Mouse (Mus musculus) ES-E14 (cell line): ENCODE results near the gene Phactr2. TPM values are rescaled to one million over a fixed set of nuclear protein-coding genes. Genes with fewer than 3 reads are reported as not detected.

ENCODE experiments used
- DNase-seq: peaks from one replicate; pipeline ENCODE4 v3.0.0-alpha.2; 2013; ENCODE audit warnings: low read depth, low spot score
- H3K27ac ChIP-seq: 2 replicates; pipeline ENCODE4 v1.5.1; 2012; ENCODE audit warnings: low read depth, mild to moderate bottlenecking, low read length, moderate library complexity, mixed read lengths; ENCODE audit not compliant: poor library complexity, insufficient read depth, severe bottlenecking
- H3K36me3 ChIP-seq: 2 replicates; pipeline ENCODE4 v1.6.1; 2012; ENCODE audit warnings: mild to moderate bottlenecking, low read length, moderate library complexity, mixed read lengths; ENCODE audit not compliant: control insufficient read depth, poor library complexity, insufficient read depth, severe bottlenecking
- H3K4me1 ChIP-seq, 2 experiments: fragments of 150-350 bp in 1 of 2; sonication (generic) in 1 of 2; 2 replicates each; pipeline ENCODE4 v1.6.1; 2012; ENCODE audit warnings: low read length in 2 of 2, mild to moderate bottlenecking in 1 of 2, mixed read lengths in 1 of 2; ENCODE audit not compliant: control insufficient read depth in 2 of 2, insufficient read depth in 2 of 2, poor library complexity in 1 of 2
- H3K4me3 ChIP-seq, 2 experiments: fragments of 150-350 bp in 1 of 2; sonication (generic) in 1 of 2; 2 replicates each; pipeline ENCODE4 v1.5.1; 2012; ENCODE audit warnings: low read length in 2 of 2, low read depth in 1 of 2, mild to moderate bottlenecking in 1 of 2, mixed read lengths in 1 of 2; ENCODE audit not compliant: insufficient read depth in 1 of 2, poor library complexity in 1 of 2, severe bottlenecking in 1 of 2
- H3K9ac ChIP-seq: 2 replicates; pipeline ENCODE4 v1.6.1; 2012; ENCODE audit warnings: low read depth, mild to moderate bottlenecking, low read length, mixed read lengths; ENCODE audit not compliant: poor library complexity, insufficient read depth, severe bottlenecking
- H3K9me3 ChIP-seq: fragments of 150-350 bp; sonication (generic); 2 replicates; pipeline ENCODE4 v1.6.1; 2012; ENCODE audit warnings: low read depth, mild to moderate bottlenecking, low read length; ENCODE audit not compliant: control insufficient read depth, insufficient read depth
- CHD2 ChIP-seq: IDR thresholded peaks from 2 replicates; pipeline ENCODE4 v1.6.1; 2014; ENCODE audit warnings: mild to moderate bottlenecking, low read depth, low read length, inconsistent platforms
- HCFC1 ChIP-seq: IDR thresholded peaks from 2 replicates; pipeline ENCODE4 v1.6.1; 2012; ENCODE audit warnings: low read length, inconsistent platforms, borderline replicate concordance; ENCODE audit not compliant: insufficient read depth
- MAFK ChIP-seq: IDR thresholded peaks from 2 replicates; pipeline ENCODE4 v1.6.1; 2014; ENCODE audit warnings: mild to moderate bottlenecking, low read depth, low read length, inconsistent platforms; ENCODE audit not compliant: insufficient read depth
- ZC3H11A ChIP-seq: IDR thresholded peaks from 2 replicates; pipeline ENCODE4 v1.6.1; 2012; ENCODE audit warnings: low read depth, mild to moderate bottlenecking, inconsistent platforms, low read length, borderline replicate concordance
- ZNF384 ChIP-seq: IDR thresholded peaks from 2 replicates; pipeline ENCODE4 v1.6.1; 2012; ENCODE audit warnings: low read depth, low read length, inconsistent platforms
- in situ Hi-C, 2 experiments: fragments of 600-800 bp; cut with MboI; formaldehyde crosslinking; loops; one replicate each; pipeline ENCODE4 v1.15.1; 2025; ENCODE audit warnings: low sequenced_read_pairs in 2 of 2, inconsistent platforms in 1 of 2; ENCODE audit not compliant: unreplicated experiment in 2 of 2
- total RNA-seq: library from RNA; depleted of rRNA; stranded (reverse); fragments of 300-350 nt; gene quantifications from 2 replicates; pipeline ENCODE4 v1.2.3, GENCODE M21; 2012

Gene Phactr2
- total RNA-seq, 1 experiment = 2.2 TPM

DNA sequence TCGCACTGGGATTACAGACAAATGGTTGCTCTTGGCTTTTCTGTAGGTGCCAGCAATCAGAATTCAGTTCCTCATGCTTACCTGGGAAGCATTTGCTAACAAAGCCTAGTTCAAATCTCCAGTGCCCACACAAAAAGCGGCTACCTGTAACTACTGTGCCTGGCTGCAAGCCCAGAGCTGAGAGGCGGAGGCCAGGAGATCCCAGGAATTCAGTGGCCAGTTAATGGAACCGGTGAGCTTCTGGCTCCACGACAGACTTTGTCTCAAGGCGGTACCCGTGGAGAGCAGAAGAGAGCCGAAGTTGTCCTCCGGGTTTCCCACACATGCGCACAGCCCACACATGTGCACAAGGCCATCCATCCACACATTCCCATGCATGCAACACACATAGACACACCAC lies 46.6 kb downstream of the Phactr2 start:
- no peaks in the 10 kb centered on the region for H3K4me1 ChIP-seq
- no peak overlapping the region for H3K9ac ChIP-seq
- H3K36me3 ChIP-seq = no peaks in the 10 kb centered on the region
- H3K27ac ChIP-seq = no peak overlapping the region
- TF ChIP-seq ZC3H11A (no peak), CHD2 (no peak), ZNF384 (no peak), MAFK (no peak), HCFC1 (no peak)
- no peak for DNase-seq
- no peaks in the 10 kb centered on the region for H3K9me3 ChIP-seq
- no peak overlapping the region for H3K4me3 ChIP-seq
- in situ Hi-C loops = loop anchor here in 1 of 2 experiments (25.0 kb wide), 1 partner anchor 415 kb away; the partner anchor contains the start of gene Sf3b5

DNA sequence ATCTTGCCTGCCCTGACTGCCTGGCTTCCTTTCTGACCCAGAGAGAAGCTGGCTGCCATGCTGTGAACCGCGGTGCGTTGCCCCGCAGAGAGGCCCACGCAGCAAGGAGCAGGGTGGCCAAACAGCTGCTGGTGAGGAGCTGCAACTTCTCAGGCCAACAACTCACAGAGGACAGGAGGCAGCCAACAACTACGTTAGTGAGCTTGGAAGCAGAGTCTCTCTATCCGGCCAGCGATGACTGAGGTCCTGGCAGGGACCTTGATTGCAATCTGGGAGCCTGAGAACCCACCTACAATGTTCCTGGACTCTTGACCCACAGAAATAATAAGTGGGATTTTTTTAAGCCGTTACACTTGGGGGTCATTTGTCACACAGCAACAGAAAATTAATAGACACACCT lies 49.0 kb downstream of the Phactr2 start:
- Histone ChIP-seq H3K4me1 (no peaks in the 10 kb centered on the region), H3K9me3 (no peaks in the 10 kb centered on the region), H3K9ac (no peak overlapping the region), H3K4me3 (no peak overlapping the region), H3K36me3 (no peaks in the 10 kb centered on the region), H3K27ac (no peak overlapping the region; the same call in 1 of the 2 replicates)
- TF ChIP-seq ZC3H11A = no peak
- no peak for TF ChIP-seq MAFK
- TF ChIP-seq CHD2 = no peak
- TF ChIP-seq ZNF384 = no peak
- TF ChIP-seq HCFC1 = no peak
- in situ Hi-C loops = loop anchor here in 1 of 2 experiments (25.0 kb wide), 1 partner anchor 413 kb away; the partner anchor contains the start of gene Sf3b5
- no peak for DNase-seq

DNA sequence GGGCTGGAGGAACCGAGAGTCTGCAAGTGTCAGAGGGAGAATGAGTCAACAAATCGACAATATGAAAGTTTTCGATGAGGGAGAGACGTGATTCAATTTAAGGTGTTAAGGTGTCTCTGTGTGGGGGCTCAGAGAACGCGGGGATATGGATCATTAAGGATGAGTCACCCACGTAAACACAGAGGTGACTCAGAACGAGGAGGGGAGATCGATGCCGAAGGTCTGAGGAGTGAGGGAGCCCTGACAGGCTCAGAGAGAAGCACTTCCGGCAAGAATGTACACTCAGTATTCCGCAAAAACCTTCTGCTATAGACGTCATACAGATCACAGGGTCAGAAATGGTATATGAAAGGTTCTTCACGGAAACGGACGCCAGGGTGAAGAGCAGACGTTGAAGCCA lies 49.7 kb downstream of the Phactr2 start:
- DNase-seq = no peak
- TF ChIP-seq MAFK (no peak), HCFC1 (no peak), ZC3H11A (no peak), CHD2 (no peak), ZNF384 (no peak)
- H3K9me3 ChIP-seq = no peaks in the 10 kb centered on the region
- no peaks in the 10 kb centered on the region for H3K4me1 ChIP-seq
- H3K9ac ChIP-seq = no peak overlapping the region
- H3K27ac ChIP-seq = no peak overlapping the region
- in situ Hi-C loops = loop anchor here in 1 of 2 experiments (5.0 kb wide), 1 partner anchor 407 kb away; no protein-coding TSS in a partner anchor
- H3K4me3 ChIP-seq = no peak overlapping the region
- no peaks in the 10 kb centered on the region for H3K36me3 ChIP-seq

DNA sequence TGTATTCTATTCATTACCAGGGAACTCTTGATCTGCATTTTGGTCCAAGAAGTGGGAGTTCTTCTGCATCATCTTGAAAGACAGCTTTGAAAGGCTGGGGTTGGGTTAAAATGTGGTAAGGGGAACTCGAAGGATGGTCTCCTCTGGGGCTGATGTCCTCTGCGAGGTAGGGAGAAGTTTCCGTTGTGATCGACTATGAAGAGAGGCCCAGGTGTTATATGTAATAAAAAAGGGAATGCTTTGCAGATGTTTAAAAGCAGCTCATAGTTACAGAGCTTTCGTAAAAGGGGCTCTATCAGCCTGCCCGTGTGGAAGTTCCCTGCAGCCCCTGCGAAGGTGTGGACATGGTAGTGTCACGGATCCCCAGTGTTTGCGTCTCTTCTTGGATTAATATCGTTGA lies 50.2 kb downstream of the Phactr2 start:
- no peak overlapping the region for H3K9ac ChIP-seq
- no peak for DNase-seq
- in situ Hi-C loops = loop anchor here in 1 of 2 experiments (5.0 kb wide), 1 partner anchor 407 kb away; no protein-coding TSS in a partner anchor
- H3K27ac ChIP-seq = no peak overlapping the region
- no peaks in the 10 kb centered on the region for H3K4me1 ChIP-seq
- no peak overlapping the region for H3K4me3 ChIP-seq
- TF ChIP-seq MAFK (no peak), ZNF384 (no peak), ZC3H11A (no peak), HCFC1 (no peak), CHD2 (no peak)
- no peaks in the 10 kb centered on the region for H3K36me3 ChIP-seq
- no peaks in the 10 kb centered on the region for H3K9me3 ChIP-seq
